Mouse (Mus musculus) kidney, postnatal 0 days (tissue): ENCODE data around the gene Slc3a2. TPM values are rescaled to one million over a fixed set of nuclear protein-coding genes. Genes with fewer than 3 reads are reported as not detected.

Experiments used
- ATAC-seq: fragments of 200-750 bp; cut with Nextera tagmentation; replicated peaks from 2 replicates; pipeline ENCODE4 v1.8.0; 2017; ENCODE audit warnings: low read depth, moderate number of reproducible peaks, moderate TSS enrichment, moderate library complexity; ENCODE audit not compliant: low FRiP score
- DNase-seq: peaks from one replicate; pipeline ENCODE4 v3.0.0-alpha.2; 2016; ENCODE audit warnings: low spot score
- H3K27ac ChIP-seq: fragments of 300-500 bp; sonication (generic); 2 replicates; pipeline ENCODE4 v1.5.1; 2014; ENCODE audit warnings: mild to moderate bottlenecking
- H3K27me3 ChIP-seq: fragments of 300-500 bp; sonication (generic); 2 replicates; pipeline ENCODE4 v1.6.1; 2014; ENCODE audit warnings: low read length, mixed read lengths; ENCODE audit not compliant: insufficient read depth
- H3K36me3 ChIP-seq: fragments of 300-500 bp; sonication (generic); 2 replicates; pipeline ENCODE4 v1.6.1; 2014; ENCODE audit warnings: low read length, mixed read lengths; ENCODE audit not compliant: insufficient read depth
- H3K4me1 ChIP-seq: fragments of 300-500 bp; sonication (generic); replicated peaks from 2 replicates; pipeline ENCODE4 v1.6.1; 2014; ENCODE audit warnings: antibody characterized with exemption, low read length, mixed read lengths; ENCODE audit not compliant: insufficient read depth
- H3K4me2 ChIP-seq: fragments of 300-500 bp; sonication (generic); 2 replicates; pipeline ENCODE4 v1.6.1; 2014; ENCODE audit warnings: mild to moderate bottlenecking, low read length, moderate library complexity, mixed read lengths
- H3K4me3 ChIP-seq: fragments of 300-500 bp; sonication (generic); replicated peaks from 2 replicates; pipeline ENCODE4 v1.5.1; 2014; ENCODE audit warnings: low read depth, low read length
- H3K9ac ChIP-seq: fragments of 300-500 bp; sonication (generic); 2 replicates; pipeline ENCODE4 v1.6.1; 2014; ENCODE audit warnings: low read depth, low read length
- H3K9me3 ChIP-seq: fragments of 300-500 bp; sonication (generic); replicated peaks from 2 replicates; pipeline ENCODE4 v1.6.1; 2016; ENCODE audit warnings: low read length, inconsistent platforms, mixed read lengths
- CTCF ChIP-seq: IDR thresholded peaks from 2 replicates; pipeline ENCODE4 v1.5.1; 2016; ENCODE audit warnings: antibody characterized with exemption, low read depth, mild to moderate bottlenecking, moderate library complexity
- WGBS: fragments of 180-500 bp; shearing (Covaris S2); extraction: QIAGEN DNeasy Blood & Tissue Kit; methylation state at CpG from one replicate; pipeline ENCODE4 v1.1.7; 2014; 5-methylcytosine and 5-hydroxymethylcytosine counted together
- polyA plus RNA-seq: library from polyadenylated mRNA; unstranded; fragments of >200 nt; fragmentation: Nextera tagmentation; extraction: Ambion mirVana; gene quantifications from 2 replicates; pipeline ENCODE4 v1.2.1, GENCODE M21; 2015

Slc3a2 gene
- 151 and 158 TPM in 2 replicates for polyA plus RNA-seq

DNA sequence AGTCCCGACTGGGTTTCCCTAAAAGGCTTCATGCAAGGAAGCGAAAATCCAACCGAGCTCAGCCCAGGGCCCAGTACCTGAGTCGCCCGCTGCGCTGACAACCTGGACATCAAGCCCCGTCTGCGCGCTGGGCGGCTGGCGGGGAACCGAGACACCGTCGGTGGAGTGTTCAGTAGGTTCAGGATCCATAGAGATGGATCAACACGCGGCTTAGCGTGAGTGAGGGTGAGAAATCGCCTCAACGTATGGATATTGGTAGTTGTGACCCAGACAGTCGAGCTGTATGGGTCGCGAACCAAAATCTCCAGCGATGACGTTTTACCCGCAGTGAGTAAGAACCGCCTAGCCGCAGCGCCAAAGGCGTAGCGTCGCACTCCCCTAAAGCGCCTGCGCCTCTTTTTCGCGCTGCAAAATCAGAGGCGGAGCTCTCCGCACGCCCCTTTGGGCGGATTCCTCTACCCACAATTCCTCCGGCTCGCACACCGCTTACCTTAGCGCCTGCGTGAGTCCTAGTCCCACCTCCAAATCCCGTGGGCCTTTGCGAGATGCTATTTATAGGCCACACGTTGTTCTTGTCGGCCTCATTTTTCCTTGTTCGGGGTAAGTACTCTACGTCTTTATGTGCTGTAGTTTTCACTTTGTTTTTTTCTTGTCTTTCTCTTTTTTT, at the start of gene Slc3a2:
Gene Slc3a2, minus strand, starts transcription at position 463 of the 667 bp plus-strand sequence.
- H3K27me3 ChIP-seq = no peaks in the 10 kb centered on the region
- H3K27ac ChIP-seq = peak within 1 kb of the TSS; percentile 88
- H3K36me3 ChIP-seq = peaks cover 19% of the 10 kb centered on the region
- no peaks in the 10 kb centered on the region for H3K9me3 ChIP-seq
- ATAC-seq (peak; percentile 98), DNase-seq (peak; percentile 99)
- peak within 1 kb of the TSS; percentile 73 for H3K9ac ChIP-seq
- no peak for TF ChIP-seq CTCF
- H3K4me2 ChIP-seq = peak within 1 kb of the TSS; percentile 62
- H3K4me3 ChIP-seq = peak within 1 kb of the TSS; percentile 55
- H3K4me1 ChIP-seq = peaks cover 12% of the 10 kb centered on the region; the same call in 1 of the 2 replicates
- under 1% methylated on average over 50 of the region's 50 CpGs for WGBS

DNA sequence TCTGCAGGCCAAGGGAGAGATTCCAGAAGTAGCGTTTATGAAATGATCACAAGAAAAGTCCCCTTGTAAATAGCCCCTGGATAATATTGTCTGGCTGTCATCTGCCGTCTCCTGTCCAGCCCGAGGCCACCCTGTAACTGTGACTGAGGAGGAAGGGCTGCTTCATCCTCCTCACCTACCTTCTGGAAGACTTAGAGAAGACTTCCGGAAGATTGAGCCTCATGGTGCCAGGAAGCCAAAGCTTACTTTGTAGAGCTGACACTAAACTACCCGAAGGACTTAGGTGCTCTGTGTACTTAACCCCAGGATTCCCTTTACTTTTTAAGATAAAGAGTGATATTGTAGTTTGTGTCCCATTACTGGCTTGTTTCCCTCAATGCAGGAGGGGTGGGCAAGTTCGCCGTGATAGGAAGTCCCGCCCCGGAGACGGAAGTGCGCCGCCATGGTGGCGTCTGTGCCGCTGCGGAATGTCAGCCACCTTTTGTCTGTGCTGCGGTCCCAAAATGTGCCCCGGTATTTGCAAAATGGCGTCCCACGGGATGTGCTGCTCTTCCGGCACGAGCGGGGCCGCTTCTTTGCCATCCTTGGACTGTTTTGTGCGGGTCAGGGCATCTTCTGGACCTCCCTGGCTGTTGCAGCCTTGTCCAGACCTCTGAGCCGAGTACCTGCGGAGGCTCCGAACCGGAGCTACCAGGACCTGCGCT, 47.5 kb upstream of the Slc3a2 start, which contains the start of gene Tmem223:
Gene Tmem223, plus strand, starts transcription at position 430 of the 704 bp plus-strand sequence.
- WGBS = 24% methylated on average over 29 of the region's 29 CpGs
- peak within 1 kb of the TSS; percentile 87 for H3K27ac ChIP-seq
- peak; percentile 12; the same call in 1 of the 2 replicates for TF ChIP-seq CTCF

DNA sequence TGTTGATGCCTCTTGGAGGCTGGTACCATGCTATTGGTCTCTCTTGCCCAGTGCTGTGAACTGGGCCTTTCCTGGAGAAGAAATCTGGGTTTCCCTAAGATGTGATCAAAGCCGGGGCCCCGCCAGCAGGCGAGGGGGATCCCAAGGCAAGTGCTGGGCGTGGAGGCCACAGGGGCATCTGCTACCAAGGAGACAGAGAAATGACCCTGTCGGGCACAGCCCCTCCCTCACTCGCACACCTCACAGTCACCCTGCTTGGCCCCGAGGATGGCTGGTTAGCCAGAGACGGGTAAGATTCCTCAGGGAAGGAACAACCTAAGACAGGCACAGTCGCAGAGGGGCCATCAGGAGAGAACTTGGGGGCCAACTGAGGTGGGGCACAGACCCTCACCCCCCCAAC, 42.4 kb upstream of the Slc3a2 start:
- H3K27ac ChIP-seq = no peak overlapping the region
- no peak overlapping the region for H3K4me3 ChIP-seq
- DNase-seq = no peak
- no peaks in the 10 kb centered on the region for H3K27me3 ChIP-seq
- H3K9ac ChIP-seq = no peak overlapping the region
- no peak for ATAC-seq
- H3K9me3 ChIP-seq = no peaks in the 10 kb centered on the region
- no peaks in the 10 kb centered on the region for H3K4me1 ChIP-seq
- WGBS = 99% methylated on average over 9 of the region's 9 CpGs
- no peak for TF ChIP-seq CTCF
- H3K4me2 ChIP-seq = no peak overlapping the region
- peaks cover 71% of the 10 kb centered on the region for H3K36me3 ChIP-seq

More for the DNA sequence above, 47.5 kb upstream of the Slc3a2 start, which contains the start of gene Tmem223:
- H3K4me2 ChIP-seq = peak within 1 kb of the TSS; percentile 74
- ATAC-seq (peak; percentile 35), DNase-seq (peak; percentile 90)
- H3K4me3 ChIP-seq = peak within 1 kb of the TSS; percentile 71
- H3K9ac ChIP-seq = peak within 1 kb of the TSS; percentile 94
- no peaks in the 10 kb centered on the region for H3K9me3 ChIP-seq
- no peaks in the 10 kb centered on the region for H3K27me3 ChIP-seq
- peaks cover 14% of the 10 kb centered on the region; the same call in 1 of the 2 replicates for H3K4me1 ChIP-seq
- peaks cover 38% of the 10 kb centered on the region for H3K36me3 ChIP-seq

DNA sequence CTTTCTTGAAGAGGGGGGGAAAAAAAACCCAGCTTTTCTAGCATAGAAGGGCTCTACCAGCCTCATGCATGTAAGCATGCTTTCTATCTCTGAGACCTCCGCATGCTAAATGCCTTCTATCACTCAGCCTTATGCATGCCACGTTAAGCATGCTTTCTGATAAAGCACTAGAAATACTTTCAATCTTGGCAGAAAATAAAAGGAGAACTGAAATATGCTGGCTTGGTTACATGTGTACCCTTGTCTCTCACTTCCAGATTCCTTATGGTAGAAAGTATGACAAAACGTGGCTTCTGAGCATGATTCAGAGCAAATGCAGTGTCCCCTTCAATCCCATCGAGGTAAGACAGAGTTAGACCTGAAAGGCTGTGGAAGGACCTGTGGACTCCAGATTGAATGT, 40.1 kb upstream of the Slc3a2 start:
- TF ChIP-seq CTCF = no peak
- no peak for ATAC-seq
- Histone ChIP-seq H3K4me3 (no peak overlapping the region), H3K9ac (no peak overlapping the region), H3K27me3 (no peaks in the 10 kb centered on the region), H3K4me1 (peaks cover 1% of the 10 kb centered on the region), H3K9me3 (no peaks in the 10 kb centered on the region), H3K36me3 (peaks cover 61% of the 10 kb centered on the region), H3K27ac (no peak overlapping the region), H3K4me2 (no peak overlapping the region)
- DNase-seq = no peak
- WGBS = 96% methylated on average over 4 of the region's 4 CpGs

DNA sequence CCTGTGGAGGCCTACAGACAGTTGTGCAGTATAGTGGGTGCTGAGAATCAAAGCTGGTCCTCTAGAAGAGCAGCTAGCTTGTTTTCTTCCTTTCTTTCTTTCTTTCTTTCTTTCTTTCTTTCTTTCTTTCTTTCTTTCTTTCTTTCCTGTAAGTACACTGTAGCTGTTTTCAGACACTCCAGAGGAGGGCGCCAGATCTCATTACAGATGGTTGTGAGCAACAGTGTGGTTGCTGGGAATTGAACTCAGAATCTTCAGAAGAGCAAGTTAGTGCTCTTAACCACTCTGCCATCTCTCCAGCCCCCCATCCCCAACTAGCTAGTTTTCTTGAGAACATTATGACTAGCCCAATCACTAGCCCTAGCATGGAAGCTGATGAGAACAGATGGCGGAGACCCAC, 37.6 kb upstream of the Slc3a2 start:
- no peak overlapping the region for H3K4me3 ChIP-seq
- H3K9ac ChIP-seq = no peak overlapping the region
- DNase-seq = no peak
- 90% methylated on average over 2 of the region's 2 CpGs for WGBS
- peaks cover 36% of the 10 kb centered on the region for H3K36me3 ChIP-seq
- peak; percentile 28 for TF ChIP-seq CTCF
- H3K4me2 ChIP-seq = no peak overlapping the region
- H3K9me3 ChIP-seq = no peaks in the 10 kb centered on the region
- H3K27me3 ChIP-seq = no peaks in the 10 kb centered on the region
- H3K4me1 ChIP-seq = peaks cover 5% of the 10 kb centered on the region
- ATAC-seq = no peak
- no peak overlapping the region for H3K27ac ChIP-seq

DNA sequence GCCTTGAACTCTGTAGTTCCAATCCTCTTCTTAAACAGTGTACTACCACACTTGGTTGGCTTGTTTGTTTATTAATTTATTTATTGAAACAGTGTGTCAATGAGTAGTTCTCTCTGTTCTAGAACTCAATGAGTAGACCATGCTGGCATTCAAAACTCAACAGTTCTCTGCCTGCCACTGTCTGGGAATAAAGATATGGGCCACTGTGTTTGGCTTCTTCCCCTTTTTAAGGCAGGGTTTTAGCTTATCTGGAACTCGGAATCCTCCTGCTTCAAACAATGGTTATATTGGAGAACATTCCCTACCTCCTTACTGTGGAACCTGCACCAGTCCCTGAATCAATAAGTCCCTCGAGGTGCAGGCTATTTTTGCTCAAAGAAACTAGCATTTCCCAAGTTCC, 35.7 kb upstream of the Slc3a2 start:
- H3K4me2 ChIP-seq = no peak overlapping the region
- H3K4me1 ChIP-seq = peaks cover 5% of the 10 kb centered on the region
- ATAC-seq (no peak), DNase-seq (no peak)
- H3K9ac ChIP-seq = no peak overlapping the region
- no peak for TF ChIP-seq CTCF
- no peaks in the 10 kb centered on the region for H3K9me3 ChIP-seq
- H3K36me3 ChIP-seq = peaks cover 22% of the 10 kb centered on the region
- H3K4me3 ChIP-seq = no peak overlapping the region
- H3K27ac ChIP-seq = no peak overlapping the region
- 90% methylated on average over 2 of the region's 2 CpGs for WGBS
- no peaks in the 10 kb centered on the region for H3K27me3 ChIP-seq
